Mouse (Mus musculus) liver, postnatal 0 days (tissue): ENCODE data around the gene Acvr2b. TPM values are rescaled to one million over a fixed set of nuclear protein-coding genes. Genes with fewer than 3 reads are reported as not detected.

ENCODE experiments used
- ATAC-seq: fragments of 200-750 bp; cut with Nextera tagmentation; 2 replicates; pipeline ENCODE4 v1.8.0; 2017; ENCODE audit warnings: mild to moderate bottlenecking, moderate library complexity
- DNase-seq: peaks from one replicate; pipeline ENCODE4 v3.0.0-alpha.2; 2016
- H3K27ac ChIP-seq: fragments of 300-500 bp; sonication (generic); 2 replicates; pipeline ENCODE4 v1.5.1; 2014; ENCODE audit warnings: antibody characterized with exemption, moderate library complexity, mild to moderate bottlenecking, low read depth
- H3K27me3 ChIP-seq: fragments of 300-500 bp; sonication (generic); 2 replicates; pipeline ENCODE4 v1.6.1; 2014; ENCODE audit warnings: low read length, control low read depth, mixed read lengths; ENCODE audit not compliant: insufficient read depth
- H3K36me3 ChIP-seq: fragments of 300-500 bp; sonication (generic); replicated peaks from 2 replicates; pipeline ENCODE4 v1.6.1; 2014; ENCODE audit warnings: mild to moderate bottlenecking, control low read depth, low read length, moderate library complexity, mixed read lengths; ENCODE audit not compliant: insufficient read depth
- H3K4me1 ChIP-seq: fragments of 300-500 bp; sonication (generic); 2 replicates; pipeline ENCODE4 v1.6.1; 2014; ENCODE audit warnings: antibody characterized with exemption, mild to moderate bottlenecking, control low read depth; ENCODE audit not compliant: insufficient read depth
- H3K4me2 ChIP-seq: fragments of 300-500 bp; sonication (generic); 2 replicates; pipeline ENCODE4 v1.6.1; 2014; ENCODE audit warnings: low read depth, mild to moderate bottlenecking, low read length, moderate library complexity, mixed read lengths
- H3K4me3 ChIP-seq: fragments of 300-500 bp; sonication (generic); 2 replicates; pipeline ENCODE4 v1.5.1; 2014; ENCODE audit warnings: low read depth, low read length
- H3K9ac ChIP-seq: fragments of 300-500 bp; sonication (generic); replicated peaks from 2 replicates; pipeline ENCODE4 v1.6.1; 2014; ENCODE audit warnings: mild to moderate bottlenecking, moderate library complexity
- H3K9me3 ChIP-seq: fragments of 300-500 bp; sonication (generic); 2 replicates; pipeline ENCODE4 v1.6.1; 2016; ENCODE audit warnings: mild to moderate bottlenecking, control low read depth, low read length, mixed read lengths
- CTCF ChIP-seq: sonication (generic); IDR thresholded peaks from 2 replicates; pipeline ENCODE4 v1.5.1; 2016; ENCODE audit warnings: antibody characterized with exemption, low read depth
- EP300 ChIP-seq: IDR thresholded peaks from 2 replicates; pipeline ENCODE4 v1.6.1; 2016; ENCODE audit warnings: antibody characterized with exemption, low read depth, mild to moderate bottlenecking
- WGBS: fragments of 180-500 bp; shearing (Covaris S2); extraction: QIAGEN DNeasy Blood & Tissue Kit; methylation state at CpG from one replicate; pipeline ENCODE4 v1.1.7; 2014; ENCODE audit not compliant: insufficient replicate concordance; 5-methylcytosine and 5-hydroxymethylcytosine counted together
- polyA plus RNA-seq: library from polyadenylated mRNA; unstranded; fragments of >200 nt; fragmentation: Nextera tagmentation; extraction: Ambion mirVana; gene quantifications from 2 replicates; pipeline ENCODE4 v1.2.1, GENCODE M21; 2015

The Acvr2b gene
- 2.2 and 4.1 TPM in 2 replicates for polyA plus RNA-seq

- Histone ChIP-seq H3K27ac (peak within 1 kb of the TSS; percentile 96), H3K9ac (peak within 1 kb of the TSS; percentile 87), H3K9me3 (no peaks in the 10 kb centered on the region), H3K36me3 (no peaks in the 10 kb centered on the region), H3K4me3 (peak within 1 kb of the TSS; percentile 68), H3K27me3 (peaks cover 15% of the 10 kb centered on the region), H3K4me1 (peaks cover 23% of the 10 kb centered on the region), H3K4me2 (peak within 1 kb of the TSS; percentile 93)
- WGBS = under 1% methylated on average over 19 of the region's 32 CpGs
- ATAC-seq (peak; percentile 91), DNase-seq (peak; percentile 93)
- no peak for TF ChIP-seq EP300
- TF ChIP-seq CTCF = peak; percentile 45
These were observed at the start of gene Acvr2b for GRCm38 (mm10) chr9:119401801-119402214. TSS of gene Acvr2b (plus strand) at chr9:119402118.

GRCm38 (mm10) chr9:119353926-119354325, 48.0 kb upstream of the Acvr2b start:
- H3K36me3 ChIP-seq = peaks cover 9% of the 10 kb centered on the region
- no peak overlapping the region for H3K4me3 ChIP-seq
- H3K27ac ChIP-seq = no peak overlapping the region
- no peak for DNase-seq
- H3K4me2 ChIP-seq = no peak overlapping the region
- H3K27me3 ChIP-seq = no peaks in the 10 kb centered on the region
- H3K9me3 ChIP-seq = no peaks in the 10 kb centered on the region
- no peak overlapping the region for H3K9ac ChIP-seq
- no peak for ATAC-seq
- WGBS = 59% methylated on average over 6 of the region's 6 CpGs
- TF ChIP-seq CTCF = no peak
- peaks cover 3% of the 10 kb centered on the region; the same call in 1 of the 2 replicates for H3K4me1 ChIP-seq

GRCm38 (mm10) chr9:119355943-119356342, 46.0 kb upstream of the Acvr2b start:
- no peaks in the 10 kb centered on the region for H3K9me3 ChIP-seq
- H3K27ac ChIP-seq = no peak overlapping the region
- H3K4me3 ChIP-seq = no peak overlapping the region
- H3K27me3 ChIP-seq = no peaks in the 10 kb centered on the region
- H3K4me2 ChIP-seq = no peak overlapping the region
- H3K9ac ChIP-seq = no peak overlapping the region
- H3K36me3 ChIP-seq = peaks cover 4% of the 10 kb centered on the region
- ATAC-seq = no peak
- DNase-seq = no peak
- H3K4me1 ChIP-seq = peaks cover 3% of the 10 kb centered on the region; the same call in 1 of the 2 replicates
- 76% methylated on average over 6 of the region's 6 CpGs for WGBS
- TF ChIP-seq CTCF (no peak), EP300 (no peak)

- no peaks in the 10 kb centered on the region for H3K9me3 ChIP-seq
- peak within 1 kb of the TSS; percentile 48 for H3K27ac ChIP-seq
- H3K4me1 ChIP-seq = peaks cover 3% of the 10 kb centered on the region; the same call in 1 of the 2 replicates
- peak; percentile 88 for ATAC-seq
- no peaks in the 10 kb centered on the region for H3K27me3 ChIP-seq
- H3K9ac ChIP-seq = peak within 1 kb of the TSS; percentile 72
- WGBS = 3% methylated on average over 57 of the region's 65 CpGs
- peak within 1 kb of the TSS; percentile 76 for H3K4me3 ChIP-seq
- no peaks in the 10 kb centered on the region; the same call in 1 of the 2 replicates for H3K36me3 ChIP-seq
- peak; percentile 93 for DNase-seq
- TF ChIP-seq CTCF (peak; percentile 92), EP300 (no peak)
- peak within 1 kb of the TSS; percentile 96 for H3K4me2 ChIP-seq
These were observed 44.4 kb upstream of the Acvr2b start, which contains the start of gene Xylb for GRCm38 (mm10) chr9:119357331-119358057. TSS of gene Xylb (plus strand) at chr9:119357381.

- H3K27ac ChIP-seq = 0 out of 2 replicates have a peak overlapping the region, but pooled peaks have one; percentile 48
- H3K36me3 ChIP-seq = no peaks in the 10 kb centered on the region; the same call in 1 of the 2 replicates
- peak; percentile 48 for DNase-seq
- WGBS = 37% methylated on average over 9 of the region's 9 CpGs
- no peaks in the 10 kb centered on the region for H3K9me3 ChIP-seq
- H3K9ac ChIP-seq = peak overlapping the region; percentile 72
- ATAC-seq = peak; percentile 44
- H3K27me3 ChIP-seq = no peaks in the 10 kb centered on the region
- TF ChIP-seq CTCF (no peak), EP300 (no peak)
- H3K4me2 ChIP-seq = peak overlapping the region; percentile 96
- H3K4me1 ChIP-seq = peaks cover 3% of the 10 kb centered on the region; the same call in 1 of the 2 replicates
- H3K4me3 ChIP-seq = peak overlapping the region; percentile 76
These were observed 43.9 kb upstream of the Acvr2b start for GRCm38 (mm10) chr9:119358058-119358429.

GRCm38 (mm10) chr9:119361416-119361815, 40.5 kb upstream of the Acvr2b start:
- Histone ChIP-seq H3K4me1 (peaks cover 3% of the 10 kb centered on the region; the same call in 1 of the 2 replicates), H3K36me3 (no peaks in the 10 kb centered on the region; the same call in 1 of the 2 replicates), H3K27me3 (no peaks in the 10 kb centered on the region), H3K27ac (no peak overlapping the region), H3K4me3 (no peak overlapping the region), H3K9ac (no peak overlapping the region), H3K9me3 (no peaks in the 10 kb centered on the region), H3K4me2 (no peak overlapping the region)
- ATAC-seq (no peak), DNase-seq (no peak)
- WGBS = 79% methylated on average over 5 of the region's 5 CpGs
- TF ChIP-seq EP300 = no peak
- TF ChIP-seq CTCF = no peak
